Mouse (Mus musculus) kidney, adult 18-20 months (tissue): Measurements from ENCODE around the gene Rhox3c.
"Not testable (repeated sequence)": the region's sequence is repeated elsewhere in the genome, so short reads cannot be mapped to it uniquely, and the experiment has no call there.

Experiments used
- DNase-seq: peaks from one replicate; pipeline ENCODE4 v3.0.0; 2021

The Rhox3c gene

DNA sequence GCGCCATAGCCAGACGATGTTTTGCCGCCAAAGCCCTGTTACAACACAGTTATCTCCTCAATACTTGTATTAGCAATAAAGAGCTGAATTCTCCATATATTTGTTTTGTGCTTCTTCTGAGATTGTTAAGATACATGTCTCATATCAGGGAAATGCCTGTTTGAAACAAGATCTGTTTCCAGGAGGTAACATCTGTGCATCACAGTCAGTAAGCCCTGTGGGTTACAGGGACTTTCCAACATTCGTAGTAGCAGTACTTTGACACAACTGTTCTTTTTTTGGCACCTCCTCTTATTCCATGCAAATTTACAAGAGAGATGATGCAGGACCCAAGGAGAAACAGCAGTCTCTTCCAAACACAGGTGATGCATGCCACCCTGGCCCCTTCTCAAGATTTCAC, at the start of gene Rhox3c:
TSS of gene Rhox3c (plus strand) at position 301 of the 400 bp plus-strand sequence.
- DNase-seq = not testable (repeated sequence)

DNA sequence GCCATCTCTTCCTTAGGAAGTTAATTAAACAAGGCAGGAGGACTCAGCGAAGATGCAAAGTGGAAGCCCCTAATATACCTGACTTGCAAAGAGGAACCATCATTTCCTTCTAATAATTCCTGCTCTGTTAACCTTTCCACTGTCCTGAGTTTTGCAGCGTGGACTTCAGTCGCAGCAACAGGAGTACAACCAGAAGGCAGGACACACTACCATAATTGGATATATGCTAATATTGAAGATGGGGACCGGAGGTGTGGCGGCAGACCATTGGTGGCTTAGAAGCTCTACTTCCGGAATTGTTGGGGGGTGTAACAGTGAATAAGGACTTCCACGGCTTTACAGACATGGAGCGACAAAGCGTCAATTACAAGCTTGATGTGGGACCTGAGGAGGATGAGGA, 46.6 kb upstream of the Rhox3c start, which contains the start of gene Rhox2b:
TSS of gene Rhox2b (plus strand) at position 301 of the 400 bp plus-strand sequence.
- DNase-seq = not testable (repeated sequence)

DNA sequence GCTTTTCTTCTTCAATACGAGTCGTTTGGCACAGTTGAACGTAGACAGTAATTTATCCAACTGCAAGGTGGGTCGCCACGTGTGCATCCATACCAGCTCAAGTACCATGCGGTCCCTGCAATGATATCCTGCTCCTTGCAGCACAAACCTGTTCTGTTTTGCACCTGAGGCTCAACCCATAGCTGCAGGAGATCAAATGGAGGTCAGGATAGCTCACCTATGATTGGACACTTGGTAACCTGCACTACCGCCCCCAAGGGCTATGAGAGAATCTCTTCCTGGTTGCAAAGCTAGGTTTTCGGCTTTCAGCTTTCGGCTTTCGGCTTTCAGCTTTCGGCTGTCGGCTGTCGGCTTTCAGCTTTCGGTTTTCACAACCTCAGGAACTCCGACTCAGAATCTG, 26.2 kb upstream of the Rhox3c start, which contains the start of gene Rhox4b:
TSS of gene Rhox4b (plus strand) at position 301 of the 400 bp plus-strand sequence.
- DNase-seq = not testable (repeated sequence)

DNA sequence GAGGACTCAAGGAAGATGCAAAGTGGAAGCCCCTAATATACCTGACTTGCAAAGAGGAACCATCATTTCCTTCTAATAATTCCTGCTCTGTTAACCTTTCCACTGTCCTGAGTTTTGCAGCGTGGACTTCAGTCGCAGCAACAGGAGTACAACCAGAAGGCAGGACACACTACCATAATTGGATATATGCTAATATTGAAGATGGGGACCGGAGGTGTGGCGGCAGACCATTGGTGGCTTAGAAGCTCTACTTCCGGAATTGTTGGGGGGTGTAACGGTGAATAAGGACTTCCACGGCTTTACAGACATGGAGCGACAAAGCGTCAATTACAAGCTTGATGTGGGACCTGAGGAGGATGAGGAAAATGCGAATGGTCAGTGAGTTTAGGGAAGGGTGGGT, 5.0 kb upstream of the Rhox3c start, which contains the start of gene Rhox2c:
TSS of gene Rhox2c (plus strand) at position 301 of the 400 bp plus-strand sequence.
- not testable (repeated sequence) for DNase-seq

DNA sequence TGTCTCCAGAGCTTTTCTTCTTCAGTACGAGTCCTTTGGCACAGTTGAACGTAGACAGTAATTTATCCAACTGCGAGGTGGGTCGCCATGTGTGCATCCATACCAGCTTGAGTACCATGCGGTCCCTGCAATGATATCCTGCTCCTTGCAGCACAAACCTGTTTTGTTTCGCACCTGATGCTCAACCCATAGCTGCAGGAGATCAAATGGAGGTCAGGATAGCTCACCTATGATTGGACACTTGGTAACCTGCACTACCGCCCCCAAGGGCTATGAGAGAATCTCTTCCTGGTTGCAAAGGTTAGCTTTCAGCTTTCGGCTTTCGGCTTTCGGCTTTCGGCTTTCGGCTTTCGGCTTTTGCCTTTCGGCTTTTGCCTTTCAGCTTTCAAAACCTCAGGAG, 21.7 kb downstream of the Rhox3c start, which contains the start of gene Rhox4c:
TSS of gene Rhox4c (plus strand) at position 301 of the 400 bp plus-strand sequence.
- not testable (repeated sequence) for DNase-seq

DNA sequence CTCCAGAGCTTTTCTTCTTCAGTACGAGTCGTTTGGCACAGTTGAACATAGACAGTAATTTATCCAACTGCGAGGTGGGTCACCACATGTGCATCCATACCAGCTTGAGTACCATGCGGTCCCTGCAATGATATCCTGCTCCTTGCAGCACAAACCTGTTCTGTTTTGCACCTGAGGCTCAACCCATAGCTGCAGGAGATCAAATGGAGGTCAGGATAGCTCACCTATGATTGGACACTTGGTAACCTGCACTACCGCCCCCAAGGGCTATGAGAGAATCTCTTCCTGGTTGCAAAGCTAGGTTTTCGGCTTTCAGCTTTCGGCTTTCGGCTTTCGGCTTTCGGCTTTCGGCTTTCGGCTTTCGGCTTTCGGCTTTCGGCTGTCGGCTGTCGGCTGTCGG, 55.7 kb downstream of the Rhox3c start, which contains the start of gene Rhox4d:
TSS of gene Rhox4d (plus strand) at position 301 of the 400 bp plus-strand sequence.
- not testable (repeated sequence) for DNase-seq
